Mouse (Mus musculus) midbrain, embryonic 15.5 days (tissue): ENCODE measurements around the gene Rspo4. TPM values are rescaled to one million over a fixed set of nuclear protein-coding genes. Genes with fewer than 3 reads are reported as not detected.
A peak's percentile ranks its signal among the peaks of the same experiment; 100 is the strongest.

Experiments used
- ATAC-seq: fragments of 200-750 bp; cut with Nextera tagmentation; replicated peaks from 2 replicates; pipeline ENCODE4 v1.8.0; 2017; ENCODE audit warnings: moderate TSS enrichment
- H3K27ac ChIP-seq: fragments of 300-500 bp; sonication (generic); 2 replicates; pipeline ENCODE4 v1.5.1; 2015; ENCODE audit warnings: mild to moderate bottlenecking, inconsistent platforms
- H3K27me3 ChIP-seq: fragments of 300-500 bp; sonication (generic); replicated peaks from 2 replicates; pipeline ENCODE4 v1.6.1; 2015; ENCODE audit warnings: inconsistent platforms
- H3K36me3 ChIP-seq: fragments of 300-500 bp; sonication (generic); replicated peaks from 2 replicates; pipeline ENCODE4 v1.6.1; 2015; ENCODE audit warnings: inconsistent platforms
- H3K4me1 ChIP-seq: fragments of 300-500 bp; sonication (generic); 2 replicates; pipeline ENCODE4 v1.6.1; 2015; ENCODE audit warnings: inconsistent platforms
- H3K4me2 ChIP-seq: fragments of 300-500 bp; sonication (generic); 2 replicates; pipeline ENCODE4 v1.6.1; 2015; ENCODE audit warnings: inconsistent platforms, mild to moderate bottlenecking, moderate library complexity
- H3K4me3 ChIP-seq: fragments of 300-500 bp; sonication (generic); 2 replicates; pipeline ENCODE4 v1.5.1; 2015; ENCODE audit warnings: mild to moderate bottlenecking, inconsistent platforms
- H3K9ac ChIP-seq: fragments of 300-500 bp; sonication (generic); 2 replicates; pipeline ENCODE4 v1.6.1; 2015; ENCODE audit warnings: mild to moderate bottlenecking, inconsistent platforms
- H3K9me3 ChIP-seq: fragments of 300-500 bp; sonication (generic); 2 replicates; pipeline ENCODE4 v1.6.1; 2016; ENCODE audit warnings: inconsistent platforms
- WGBS: fragments of 180-500 bp; shearing (Covaris S2); methylation state at CpG from one replicate; pipeline ENCODE4 v1.1.7; 2015; ENCODE audit warnings: mixed read lengths; 5-methylcytosine and 5-hydroxymethylcytosine counted together
- polyA plus RNA-seq: library from polyadenylated mRNA; unstranded; fragments of >200 nt; fragmentation: Nextera tagmentation; extraction: Ambion mirVana; gene quantifications from 2 replicates; pipeline ENCODE4 v1.2.1, GENCODE M21; 2015

Gene Rspo4
- 0.18 and 0.36 TPM in 2 replicates for polyA plus RNA-seq

DNA sequence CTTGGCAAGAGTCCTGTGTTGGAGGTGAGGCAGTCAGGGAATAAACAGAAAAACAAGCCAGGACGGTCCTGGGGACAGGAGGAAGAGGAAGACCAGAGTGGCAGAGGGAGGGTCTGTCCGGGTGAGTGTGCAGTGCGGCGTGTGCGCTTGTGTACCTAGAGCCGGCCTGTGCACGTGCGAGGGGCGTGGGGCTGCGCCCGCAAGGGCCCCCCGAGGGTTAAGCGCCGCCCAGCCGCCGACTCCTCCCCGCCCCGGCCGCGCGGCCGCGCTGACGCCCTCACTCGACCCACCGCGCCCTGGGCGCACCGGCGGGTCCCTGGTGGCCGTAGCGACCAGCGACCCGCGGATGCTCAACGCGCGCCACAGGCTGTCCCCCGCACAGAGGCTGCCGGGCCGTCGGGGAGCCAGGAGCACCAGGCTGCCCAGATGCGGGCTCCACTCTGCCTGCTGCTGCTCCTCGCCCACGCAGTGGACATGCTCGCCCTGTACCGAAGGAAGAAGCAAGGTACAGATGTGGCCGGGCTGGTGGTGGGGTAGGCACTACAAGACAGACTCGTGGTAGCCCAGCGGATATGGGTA lies at the start of gene Rspo4:
Gene Rspo4, plus strand, starts transcription at position 280 of the 579 bp plus-strand sequence.
- H3K36me3 ChIP-seq, result no peaks in the 10 kb centered on the region
- H3K27ac ChIP-seq, result no peak within 1 kb of the TSS
- WGBS, result 1% methylated on average over 50 of the region's 50 CpGs
- peaks cover 7% of the 10 kb centered on the region; the same call in 1 of the 2 replicates for H3K4me1 ChIP-seq
- H3K9ac ChIP-seq, result no peak within 1 kb of the TSS
- peak within 1 kb of the TSS; percentile 37 for H3K4me3 ChIP-seq
- 0 out of 2 replicates have a peak, but pooled peaks have one; percentile 27 for ATAC-seq
- no peaks in the 10 kb centered on the region for H3K9me3 ChIP-seq
- peaks cover 33% of the 10 kb centered on the region for H3K27me3 ChIP-seq
- H3K4me2 ChIP-seq, result peak within 1 kb of the TSS; percentile 64

DNA sequence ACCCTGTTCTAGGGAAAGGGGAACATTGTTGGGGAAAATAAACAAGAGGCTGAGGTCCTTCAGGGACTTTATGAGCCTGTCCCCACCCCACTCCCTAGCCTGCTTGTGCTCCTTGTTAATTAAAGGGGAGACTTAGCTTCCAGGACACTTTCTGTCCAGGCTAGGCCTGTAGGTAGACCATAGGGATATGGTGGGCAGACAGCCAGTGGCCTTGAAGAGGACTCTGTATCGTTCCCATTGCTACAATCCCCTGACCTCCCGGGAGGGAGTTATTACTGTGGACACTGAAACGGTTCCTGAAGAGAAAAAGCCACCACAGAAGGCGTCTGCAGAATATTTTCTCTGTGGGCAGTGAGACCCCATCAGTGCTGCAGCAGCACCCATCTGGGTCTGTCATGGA lies 27.1 kb upstream of the Rspo4 start:
- Histone ChIP-seq H3K9me3 (no peaks in the 10 kb centered on the region), H3K4me1 (no peaks in the 10 kb centered on the region), H3K4me3 (no peak overlapping the region), H3K36me3 (no peaks in the 10 kb centered on the region), H3K4me2 (no peak overlapping the region), H3K27ac (no peak overlapping the region), H3K27me3 (no peaks in the 10 kb centered on the region), H3K9ac (no peak overlapping the region)
- ATAC-seq, result no peak
- 77% methylated on average over 4 of the region's 4 CpGs for WGBS

DNA sequence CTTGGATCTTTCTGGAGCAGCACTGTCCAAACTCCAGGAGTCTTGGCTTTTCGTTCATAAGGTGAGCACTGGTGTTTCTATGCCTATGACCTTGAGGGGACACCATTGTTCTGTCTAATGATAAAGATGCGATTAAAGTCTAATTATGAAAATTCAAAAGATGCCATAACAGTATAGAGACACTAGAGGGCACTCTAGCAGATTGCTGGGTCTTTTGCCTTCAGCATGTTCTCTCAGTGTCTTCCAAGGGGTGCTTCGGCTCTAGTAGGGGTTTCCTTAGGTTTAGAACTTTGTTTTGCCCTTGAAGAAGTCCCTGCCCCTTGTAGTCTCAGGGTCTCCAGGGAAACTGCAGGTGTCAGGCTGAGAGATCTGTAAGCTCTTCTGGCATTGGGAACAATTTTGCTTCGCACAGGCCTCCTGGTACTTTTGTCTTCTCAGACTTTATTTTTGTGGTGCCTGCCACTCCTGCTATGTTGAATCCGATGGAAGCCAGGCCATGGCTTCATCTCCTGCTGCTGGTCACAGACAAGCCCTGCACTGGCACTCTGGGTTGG lies 19.6 kb downstream of the Rspo4 start:
- Histone ChIP-seq H3K4me2 (no peak overlapping the region), H3K4me3 (no peak overlapping the region), H3K36me3 (no peaks in the 10 kb centered on the region), H3K27me3 (no peaks in the 10 kb centered on the region), H3K27ac (no peak overlapping the region), H3K9ac (no peak overlapping the region), H3K9me3 (no peaks in the 10 kb centered on the region), H3K4me1 (peaks cover 2% of the 10 kb centered on the region; the same call in 1 of the 2 replicates)
- ATAC-seq, result no peak
- WGBS, result 40% methylated on average over 5 of the region's 5 CpGs

DNA sequence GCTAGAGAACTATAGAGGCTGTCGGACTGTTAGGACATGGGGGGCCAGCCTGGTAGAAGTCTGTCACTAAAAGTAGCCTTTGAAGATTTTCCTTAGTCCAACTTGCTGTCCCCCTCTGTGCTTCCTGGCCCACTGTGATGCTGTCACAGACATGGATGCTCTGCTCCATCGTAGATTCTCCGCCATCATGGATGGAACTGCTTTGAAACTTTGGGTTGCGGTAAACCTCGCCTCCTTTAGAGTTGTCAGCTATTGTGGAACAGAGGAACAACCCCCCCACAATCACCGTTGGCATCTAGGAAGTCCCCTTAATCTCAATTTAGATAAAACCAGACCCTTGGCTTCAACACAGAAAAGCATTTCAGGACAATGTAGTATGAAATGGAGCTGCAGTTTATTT lies 22.2 kb downstream of the Rspo4 start:
- Histone ChIP-seq H3K4me2 (no peak overlapping the region), H3K36me3 (no peaks in the 10 kb centered on the region)

DNA sequence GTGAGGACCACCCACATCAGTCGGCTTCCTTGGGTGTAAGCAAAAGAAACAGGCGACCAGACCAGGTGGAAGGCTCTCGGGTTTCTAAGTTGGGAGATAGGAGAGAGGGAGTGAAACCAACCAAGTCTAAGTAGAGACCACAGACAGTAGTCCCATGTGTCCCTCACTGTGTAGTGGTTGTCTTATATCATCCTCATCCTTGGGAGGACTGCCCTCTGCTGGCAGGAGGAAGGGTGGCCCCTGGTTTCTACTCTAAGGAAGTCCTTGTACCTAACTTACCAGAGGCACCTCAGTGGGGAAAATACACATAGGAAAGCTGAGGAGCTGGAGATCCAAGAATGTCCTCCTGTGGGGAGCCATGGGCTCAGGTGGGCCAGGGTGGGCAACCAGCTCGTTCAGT lies 23.8 kb downstream of the Rspo4 start:
- ATAC-seq, result no peak
- 45% methylated on average over 4 of the region's 4 CpGs for whole genome bisulfite sequencing
- H3K27me3 ChIP-seq, result no peaks in the 10 kb centered on the region

More for the DNA sequence above, 22.2 kb downstream of the Rspo4 start:
- H3K4me3 ChIP-seq, result no peak overlapping the region
- WGBS, result 91% methylated on average over 6 of the region's 6 CpGs
- H3K27ac ChIP-seq, result no peak overlapping the region
- H3K9ac ChIP-seq, result no peak overlapping the region
- H3K9me3 ChIP-seq, result no peaks in the 10 kb centered on the region
- ATAC-seq, result no peak
- peaks cover 2% of the 10 kb centered on the region; the same call in 1 of the 2 replicates for H3K4me1 ChIP-seq
- no peaks in the 10 kb centered on the region for H3K27me3 ChIP-seq

DNA sequence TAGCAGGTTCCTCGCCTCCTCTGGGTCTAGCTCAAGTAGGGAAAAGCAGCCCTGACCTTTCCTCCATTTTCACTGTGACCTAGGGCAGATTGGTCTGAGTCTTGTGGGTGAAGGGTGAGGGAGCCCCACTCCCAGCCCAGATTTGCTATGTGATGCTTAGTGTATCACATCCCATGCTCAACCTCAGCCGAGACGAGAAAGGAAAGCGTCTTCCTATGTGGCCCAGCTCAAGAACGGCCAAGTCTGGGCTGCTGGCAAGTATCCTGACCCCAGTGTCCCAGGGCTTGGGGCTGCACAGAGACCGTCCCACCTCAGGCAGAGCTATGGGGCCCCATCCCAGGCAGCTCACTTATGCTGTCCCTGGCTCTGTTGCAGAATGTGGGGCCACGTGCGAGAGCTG lies 25.5 kb downstream of the Rspo4 start:
- Histone ChIP-seq H3K4me2 (no peak overlapping the region), H3K9me3 (no peaks in the 10 kb centered on the region), H3K36me3 (no peaks in the 10 kb centered on the region), H3K27ac (no peak overlapping the region), H3K9ac (no peak overlapping the region), H3K27me3 (no peaks in the 10 kb centered on the region), H3K4me3 (no peak overlapping the region), H3K4me1 (no peaks in the 10 kb centered on the region)
- no peak for ATAC-seq
- WGBS, result 87% methylated on average over 8 of the region's 8 CpGs

More for the DNA sequence above, 23.8 kb downstream of the Rspo4 start:
- H3K4me2 ChIP-seq, result no peak overlapping the region
- no peak overlapping the region for H3K9ac ChIP-seq
- H3K9me3 ChIP-seq, result no peaks in the 10 kb centered on the region
- no peaks in the 10 kb centered on the region for H3K36me3 ChIP-seq
- H3K27ac ChIP-seq, result no peak overlapping the region
- H3K4me3 ChIP-seq, result no peak overlapping the region
- peaks cover 2% of the 10 kb centered on the region; the same call in 1 of the 2 replicates for H3K4me1 ChIP-seq

DNA sequence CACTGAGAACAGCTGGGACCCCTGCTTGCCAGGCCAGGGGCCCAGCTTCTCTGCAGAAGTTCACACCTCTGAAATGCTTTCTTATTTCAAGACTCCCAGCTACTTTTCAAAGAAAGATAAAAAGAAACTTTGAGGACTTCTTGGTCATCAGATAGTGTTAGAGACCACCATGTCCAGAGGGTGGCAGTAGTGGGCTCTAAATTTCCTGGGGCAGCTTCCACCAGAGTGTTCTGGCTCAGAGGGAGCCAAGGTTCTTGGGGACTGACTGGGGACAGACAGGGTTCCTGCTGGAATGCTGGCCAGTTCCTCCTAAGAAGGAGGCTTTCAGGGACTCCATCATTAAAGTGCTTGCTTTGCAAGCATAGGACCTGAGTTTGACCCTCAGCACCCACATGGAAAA lies 31.8 kb downstream of the Rspo4 start:
- Histone ChIP-seq H3K4me3 (no peak overlapping the region), H3K4me1 (no peaks in the 10 kb centered on the region), H3K9me3 (no peaks in the 10 kb centered on the region), H3K27ac (no peak overlapping the region), H3K9ac (no peak overlapping the region), H3K27me3 (0 out of 2 replicates have a peak, but pooled peaks cover 2% of the 10 kb centered on the region), H3K4me2 (no peak overlapping the region), H3K36me3 (no peaks in the 10 kb centered on the region)
- no peak for ATAC-seq

DNA sequence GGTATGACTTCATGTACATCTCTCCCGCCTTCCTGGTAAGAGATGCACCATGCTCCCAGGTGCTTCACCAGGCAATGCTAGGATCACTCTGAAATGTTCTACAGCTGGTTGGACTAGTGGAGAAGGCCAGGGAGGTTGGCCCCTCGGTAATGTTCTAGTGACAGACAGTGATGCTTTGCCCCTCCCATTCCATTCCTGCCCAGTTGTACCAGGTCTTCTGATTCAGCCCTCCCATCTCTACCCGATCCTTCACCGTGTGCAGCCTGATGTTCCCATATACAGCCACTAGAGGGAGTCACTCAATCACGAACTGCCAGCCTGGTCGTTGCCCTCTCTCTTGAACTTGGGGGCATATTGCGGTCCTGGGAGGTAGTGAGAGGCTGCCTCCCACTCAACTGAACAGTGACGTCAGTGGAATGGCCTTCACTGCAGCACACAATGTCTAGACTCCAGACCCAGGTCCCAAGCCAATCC lies 33.3 kb downstream of the Rspo4 start:
- Histone ChIP-seq H3K4me3 (no peak overlapping the region), H3K9me3 (no peaks in the 10 kb centered on the region), H3K36me3 (no peaks in the 10 kb centered on the region), H3K4me2 (no peak overlapping the region), H3K27me3 (0 out of 2 replicates have a peak, but pooled peaks cover 2% of the 10 kb centered on the region), H3K27ac (no peak overlapping the region), H3K9ac (no peak overlapping the region), H3K4me1 (no peaks in the 10 kb centered on the region)
- WGBS, result 14% methylated on average over 8 of the region's 8 CpGs
- ATAC-seq, result peak; percentile 73

DNA sequence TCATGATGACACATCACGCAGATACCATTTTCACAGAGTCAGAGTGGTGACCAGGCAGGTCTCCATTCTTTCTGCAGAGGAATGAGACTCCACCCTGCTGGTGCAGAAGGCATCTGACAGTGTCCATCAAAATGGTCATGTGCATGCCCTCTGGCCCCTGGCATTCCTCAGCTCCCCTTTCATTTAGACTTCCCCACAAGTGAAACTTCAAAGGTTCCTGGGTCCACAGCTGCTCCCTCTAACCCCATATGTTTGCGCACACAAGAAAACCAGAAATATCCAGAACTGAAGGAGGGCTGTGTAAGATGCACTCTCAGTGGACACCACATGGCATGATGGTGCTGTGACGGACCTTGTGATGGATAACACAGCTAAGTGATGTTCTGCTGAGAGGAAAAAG lies 35.9 kb downstream of the Rspo4 start:
- Histone ChIP-seq H3K9me3 (no peaks in the 10 kb centered on the region), H3K4me3 (no peak overlapping the region), H3K4me1 (no peaks in the 10 kb centered on the region), H3K9ac (no peak overlapping the region), H3K36me3 (no peaks in the 10 kb centered on the region), H3K27me3 (0 out of 2 replicates have a peak, but pooled peaks cover 2% of the 10 kb centered on the region), H3K27ac (no peak overlapping the region), H3K4me2 (no peak overlapping the region)
- 90% methylated on average over 3 of the region's 3 CpGs for WGBS
- no peak for ATAC-seq

DNA sequence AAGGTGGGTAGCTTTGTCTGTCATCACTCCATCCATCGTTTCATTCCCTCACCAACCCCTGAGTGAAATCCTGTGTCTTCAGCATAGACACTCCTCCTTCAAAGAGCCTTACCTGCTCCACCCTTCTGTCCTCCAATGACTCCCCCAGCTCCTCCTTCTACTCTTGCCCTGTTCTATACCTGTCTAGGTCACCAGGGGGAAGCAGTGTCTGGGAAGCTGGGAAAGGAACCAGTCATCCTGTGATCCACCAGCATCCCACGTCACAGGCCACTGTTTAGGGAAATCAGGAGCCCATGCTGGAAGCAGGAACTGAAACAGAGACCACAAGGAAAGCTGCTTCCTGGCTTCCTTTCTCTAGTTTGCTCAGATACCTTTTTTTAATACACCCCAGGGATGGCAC lies 37.0 kb downstream of the Rspo4 start:
- no peaks in the 10 kb centered on the region for H3K9me3 ChIP-seq
- H3K9ac ChIP-seq, result no peak overlapping the region
- H3K27ac ChIP-seq, result no peak overlapping the region
- H3K27me3 ChIP-seq, result 0 out of 2 replicates have a peak, but pooled peaks cover 2% of the 10 kb centered on the region
- H3K4me1 ChIP-seq, result no peaks in the 10 kb centered on the region
- H3K36me3 ChIP-seq, result no peaks in the 10 kb centered on the region
- H3K4me2 ChIP-seq, result no peak overlapping the region
- H3K4me3 ChIP-seq, result no peak overlapping the region
- WGBS, result 58% methylated on average over 2 of the region's 2 CpGs
- 0 out of 2 replicates have a peak, but pooled peaks have one; percentile 42 for ATAC-seq

DNA sequence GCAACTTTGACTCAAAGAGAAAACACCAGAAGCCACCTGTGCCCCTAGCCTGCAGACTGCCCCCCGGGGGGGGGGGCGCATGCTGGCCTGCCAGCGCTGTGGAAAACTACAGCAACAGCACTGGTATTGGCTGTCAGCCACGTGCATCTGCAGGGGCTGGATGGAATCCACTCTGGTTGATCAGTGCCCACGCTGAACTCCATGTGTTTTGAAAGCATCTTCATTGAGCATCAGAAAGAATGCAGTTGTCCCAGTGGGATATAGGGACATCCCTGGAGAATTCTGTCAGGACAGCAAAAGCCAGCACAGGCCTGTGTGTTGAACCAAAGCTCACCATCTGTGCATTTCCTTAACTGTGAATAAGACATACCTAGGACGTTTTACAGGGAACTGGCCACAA lies 48.3 kb downstream of the Rspo4 start:
- Histone ChIP-seq H3K27me3 (no peaks in the 10 kb centered on the region; the same call in 1 of the 2 replicates), H3K9me3 (no peaks in the 10 kb centered on the region), H3K4me3 (no peak overlapping the region), H3K4me1 (peaks cover 4% of the 10 kb centered on the region; the same call in 1 of the 2 replicates), H3K4me2 (no peak overlapping the region), H3K27ac (no peak overlapping the region), H3K9ac (no peak overlapping the region), H3K36me3 (no peaks in the 10 kb centered on the region)
- WGBS, result 52% methylated on average over 6 of the region's 6 CpGs
- no peak for ATAC-seq

DNA sequence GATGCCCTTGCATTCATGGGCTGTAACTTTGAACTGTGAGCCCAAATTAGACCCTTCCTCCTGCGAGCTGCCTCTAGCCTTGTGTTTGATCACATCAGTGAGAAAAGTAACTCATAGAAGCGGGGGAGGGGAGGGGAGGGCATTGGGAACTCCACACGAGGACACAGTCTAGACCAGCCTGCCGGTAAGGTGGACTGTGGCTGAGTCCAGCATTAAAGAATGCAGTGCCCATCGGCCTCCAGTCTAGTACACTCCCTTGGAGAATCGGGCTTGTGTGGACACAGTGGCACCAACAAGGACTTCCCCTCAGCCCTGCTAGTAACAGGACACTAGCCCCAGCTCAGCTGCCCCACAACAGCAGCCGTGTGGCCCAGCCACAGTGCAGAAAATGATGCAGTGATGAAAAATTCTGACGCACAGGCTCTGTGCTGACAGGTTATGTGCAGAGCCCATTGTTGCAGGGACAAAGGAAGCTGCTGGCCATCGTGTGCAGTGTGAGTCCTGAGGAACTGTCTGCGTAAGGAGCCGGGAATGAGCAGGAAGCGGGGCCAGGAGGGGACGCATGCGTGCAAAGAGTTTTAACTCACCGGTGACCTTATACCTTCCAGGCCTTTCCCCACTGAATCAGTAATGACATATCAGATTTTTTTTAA lies 50.5 kb downstream of the Rspo4 start:
- H3K9ac ChIP-seq, result no peak overlapping the region
- H3K9me3 ChIP-seq, result no peaks in the 10 kb centered on the region
- no peak overlapping the region for H3K27ac ChIP-seq
- WGBS, result 44% methylated on average over 15 of the region's 15 CpGs
- H3K36me3 ChIP-seq, result no peaks in the 10 kb centered on the region
- H3K27me3 ChIP-seq, result no peaks in the 10 kb centered on the region; the same call in 1 of the 2 replicates
- H3K4me1 ChIP-seq, result peaks cover 4% of the 10 kb centered on the region; the same call in 1 of the 2 replicates
- H3K4me2 ChIP-seq, result no peak overlapping the region
- ATAC-seq, result peak; percentile 47
- no peak overlapping the region for H3K4me3 ChIP-seq
